Mouse (Mus musculus) MEL (cell line): Measurements from ENCODE around the gene Defa25. TPM values are rescaled to one million over a fixed set of nuclear protein-coding genes. Genes with fewer than 3 reads are reported as not detected.
"Not testable (repeated sequence)": the region's sequence is repeated elsewhere in the genome, so short reads cannot be mapped to it uniquely, and the experiment has no call there.

Source experiments
- DNase-seq: peaks from one replicate; pipeline ENCODE4 v3.0.0; 2011; ENCODE audit warnings: low read depth, low spot score
- H3K27ac ChIP-seq: 2 replicates; pipeline ENCODE4 v1.5.1; 2012; ENCODE audit warnings: low read depth, mild to moderate bottlenecking, control low read depth, low read length, moderate library complexity; ENCODE audit not compliant: control insufficient read depth
- H3K27me3 ChIP-seq, 2 experiments: fragments of 150-350 bp in 1 of 2; sonication (generic) in 1 of 2; 2 replicates each; pipeline ENCODE4 v1.6.1; 2012; ENCODE audit warnings: low read length in 2 of 2, mild to moderate bottlenecking in 2 of 2, improper control_type of control experiment in 1 of 2, moderate library complexity in 1 of 2; ENCODE audit not compliant: insufficient read depth in 2 of 2, control insufficient read depth in 1 of 2
- H3K36me3 ChIP-seq, 2 experiments: 2 replicates each; pipeline ENCODE4 v1.6.1; 2012 to 2014; ENCODE audit warnings: low read length in 2 of 2, improper control_type of control experiment in 1 of 2, inconsistent platforms in 1 of 2, mild to moderate bottlenecking in 1 of 2; ENCODE audit not compliant: insufficient read depth in 2 of 2, control insufficient read depth in 1 of 2
- H3K4me1 ChIP-seq, 2 experiments: fragments of 150-350 bp in 1 of 2; sonication (generic) in 1 of 2; 2 replicates each; pipeline ENCODE4 v1.6.1; 2012; ENCODE audit warnings: low read length in 2 of 2, improper control_type of control experiment in 1 of 2, mild to moderate bottlenecking in 1 of 2; ENCODE audit not compliant: insufficient read depth in 2 of 2, control insufficient read depth in 1 of 2
- H3K4me3 ChIP-seq, 2 experiments: fragments of 150-350 bp in 1 of 2; sonication (generic) in 1 of 2; 2 replicates each; pipeline ENCODE4 v1.5.1; 2012; ENCODE audit warnings: low read depth in 2 of 2, low read length in 2 of 2, mild to moderate bottlenecking in 2 of 2, moderate library complexity in 2 of 2, control low read depth in 1 of 2, improper control_type of control experiment in 1 of 2; ENCODE audit not compliant: control insufficient read depth in 1 of 2, insufficient read depth in 1 of 2
- H3K79me2 ChIP-seq: 2 replicates; pipeline ENCODE4 v1.6.1; 2012; ENCODE audit warnings: mild to moderate bottlenecking, low read length, moderate library complexity; ENCODE audit not compliant: control insufficient read depth, poor library complexity, insufficient read depth
- H3K9ac ChIP-seq: 2 replicates; pipeline ENCODE4 v1.6.1; 2012; ENCODE audit warnings: low read depth, mild to moderate bottlenecking, control low read depth, low read length, moderate library complexity; ENCODE audit not compliant: control insufficient read depth, poor library complexity, severe bottlenecking
- H3K9me3 ChIP-seq: fragments of 150-350 bp; sonication (generic); replicated peaks from 2 replicates; pipeline ENCODE4 v1.6.1; 2012; ENCODE audit warnings: mild to moderate bottlenecking, low read length, improper control_type of control experiment, moderate library complexity; ENCODE audit not compliant: insufficient read depth
- CTCF ChIP-seq, 3 experiments: IDR thresholded peaks in 2 of 3; conservative IDR thresholded peaks in 1 of 3; 2 replicates each; pipeline ENCODE4 v1.5.1; 2011 to 2012; ENCODE audit warnings: low read length in 3 of 3, low read depth in 2 of 3, mild to moderate bottlenecking in 2 of 3, improper control_type of control experiment in 1 of 3, inconsistent platforms in 1 of 3, mixed read lengths in 1 of 3, moderate library complexity in 1 of 3; ENCODE audit not compliant: control insufficient read depth in 1 of 3, insufficient read depth in 1 of 3, poor library complexity in 1 of 3, severe bottlenecking in 1 of 3
- E2F4 ChIP-seq: IDR thresholded peaks from 2 replicates; pipeline ENCODE4 v1.6.1; 2011; ENCODE audit warnings: low read depth, low read length, improper control_type of control experiment, borderline replicate concordance
- MXI1 ChIP-seq: IDR thresholded peaks from 2 replicates; pipeline ENCODE4 v1.6.1; 2011; ENCODE audit warnings: mild to moderate bottlenecking, low read depth, low read length, improper control_type of control experiment
- NRF1 ChIP-seq: IDR thresholded peaks from 2 replicates; pipeline ENCODE4 v1.6.1; 2014; ENCODE audit warnings: low read depth, mild to moderate bottlenecking, inconsistent platforms, low read length, improper control_type of control experiment, moderate library complexity; ENCODE audit not compliant: poor library complexity, insufficient read depth, severe bottlenecking
- RAD21 ChIP-seq: IDR thresholded peaks from 2 replicates; pipeline ENCODE4 v1.6.1; 2011; ENCODE audit warnings: mild to moderate bottlenecking, low read depth, low read length, improper control_type of control experiment
- SMC3 ChIP-seq: IDR thresholded peaks from 2 replicates; pipeline ENCODE4 v1.6.1; 2011; ENCODE audit warnings: low read depth, low read length, improper control_type of control experiment
- ZNF384 ChIP-seq: IDR thresholded peaks from 2 replicates; pipeline ENCODE4 v1.6.1; 2012; ENCODE audit warnings: low read depth, mild to moderate bottlenecking, inconsistent platforms, low read length, improper control_type of control experiment
- polyA plus RNA-seq, 2 experiments: library from polyadenylated mRNA; stranded (reverse) in 1 of 2; unstranded in 1 of 2; fragments of >175 nt in 1 of 2; fragments of >200 nt in 1 of 2; gene quantifications; 2 replicates each; pipeline versions ENCODE4 v1.2.1 to v1.2.4; 2012; ENCODE audit warnings: low replicate concordance in 2 of 2, low read depth in 1 of 2; ENCODE audit not compliant: insufficient read length in 2 of 2, insufficient read depth in 1 of 2, missing spikeins in 1 of 2
- total RNA-seq: library from RNA; depleted of rRNA; stranded (reverse); fragments of 300-350 nt; gene quantifications from 2 replicates; pipeline ENCODE4 v1.2.3, GENCODE M21; 2012; rRNA removed

Defa25 gene
- total RNA-seq (not detected in 2 replicates), polyA plus RNA-seq (not detected)

- not testable (repeated sequence) for H3K4me3 ChIP-seq, DNase-seq, H3K27me3 ChIP-seq, H3K9me3 ChIP-seq, H3K79me2 ChIP-seq, H3K4me1 ChIP-seq, H3K27ac ChIP-seq, H3K9ac ChIP-seq, H3K36me3 ChIP-seq
Observed at GRCm38 (mm10) chr8:21084142-21084541, at the start of gene Defa25. TSS of gene Defa25 (plus strand) at chr8:21084442.

DNA sequence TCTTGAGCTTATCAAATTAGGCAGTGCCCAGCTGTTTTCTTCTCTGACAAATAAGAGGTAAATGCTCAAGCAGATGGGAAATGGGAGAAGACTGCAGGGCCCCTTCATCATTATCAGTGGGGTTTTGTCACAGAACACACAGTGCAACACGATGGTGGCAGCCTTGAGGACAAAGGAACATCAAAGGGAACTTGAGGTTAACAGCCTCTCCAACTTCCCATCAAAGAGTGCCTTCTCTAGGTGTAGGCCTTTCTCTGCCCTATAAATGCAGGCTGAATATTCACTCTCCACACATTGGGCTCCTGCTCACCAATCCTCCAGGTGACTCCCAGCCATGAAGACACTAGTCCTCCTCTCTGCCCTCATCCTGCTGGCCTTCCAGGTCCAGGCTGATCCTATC, 29.5 kb upstream of the Defa25 start, which contains the start of gene Defa23:
TSS of gene Defa23 (plus strand) at position 301 of the 400 bp plus-strand sequence.
- H3K4me3 ChIP-seq, H3K9me3 ChIP-seq, H3K9ac ChIP-seq, H3K27ac ChIP-seq, H3K79me2 ChIP-seq, H3K36me3 ChIP-seq, H3K4me1 ChIP-seq, DNase-seq, H3K27me3 ChIP-seq: not testable (repeated sequence)

GRCm38 (mm10) chr8:21064738-21065137, 19.5 kb upstream of the Defa25 start, which contains the start of gene Defa35:
TSS of gene Defa35 (plus strand) at chr8:21065038.
- H3K4me3 ChIP-seq, H3K4me1 ChIP-seq, DNase-seq, H3K79me2 ChIP-seq, H3K27ac ChIP-seq, H3K36me3 ChIP-seq, H3K9me3 ChIP-seq, H3K9ac ChIP-seq, H3K27me3 ChIP-seq: not testable (repeated sequence)

DNA sequence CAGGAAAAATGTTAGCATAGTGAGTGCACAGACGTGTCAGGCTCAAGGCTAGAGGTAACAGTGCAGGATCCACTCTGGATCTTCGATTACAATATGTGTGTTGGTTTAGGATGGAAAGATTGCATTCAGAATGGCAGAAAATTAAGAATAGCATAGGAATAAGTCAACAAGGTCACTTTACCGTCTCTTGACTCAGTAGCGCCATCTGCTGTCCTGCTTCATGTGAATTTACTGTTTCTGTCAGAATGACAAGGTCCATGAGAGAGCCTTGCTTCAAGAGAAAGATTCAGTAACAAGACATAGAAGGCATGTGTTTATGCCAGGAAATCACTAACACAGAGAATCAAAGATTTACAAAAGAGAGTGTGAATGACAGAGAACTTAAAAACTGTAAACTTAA, 8.9 kb downstream of the Defa25 start:
- DNase-seq: peak; percentile 50
- Histone ChIP-seq H3K9ac (no peak overlapping the region), H3K4me1 (no peaks in the 10 kb centered on the region), H3K4me3 (no peak overlapping the region), H3K9me3 (no peaks in the 10 kb centered on the region), H3K79me2 (no peaks in the 10 kb centered on the region), H3K27ac (no peak overlapping the region), H3K27me3 (no peaks in the 10 kb centered on the region), H3K36me3 (no peaks in the 10 kb centered on the region)
- TF ChIP-seq MXI1 (no peak), RAD21 (peak; percentile 12), ZNF384 (no peak), CTCF (IDR thresholded peaks at IDR 0.05 in 2 of 3, conservative IDR thresholded peaks at IDR 0.05 in 1 of 3; ENCODE audit: control insufficient read depth in 1 of 3, insufficient read depth in 1 of 3, low read depth in 2 of 3, low read length in 3 of 3, poor library complexity in 1 of 3, severe bottlenecking in 1 of 3) (peak; percentile 38 to 55 (median 49)), E2F4 (no peak), NRF1 (no peak), SMC3 (peak; percentile 50)

- H3K9ac ChIP-seq, H3K36me3 ChIP-seq, H3K9me3 ChIP-seq, H3K79me2 ChIP-seq, H3K27ac ChIP-seq, H3K4me3 ChIP-seq, H3K4me1 ChIP-seq, H3K27me3 ChIP-seq, DNase-seq: not testable (repeated sequence)
Observed at GRCm38 (mm10) chr8:21095950-21096349, 11.7 kb downstream of the Defa25 start, which contains the start of gene Gm14851. TSS of gene Gm14851 (minus strand) at chr8:21096050.

GRCm38 (mm10) chr8:21134342-21134741, 50.1 kb downstream of the Defa25 start, which contains the start of gene Defa30:
TSS of gene Defa30 (plus strand) at chr8:21134642.
- not testable (repeated sequence) for H3K27me3 ChIP-seq, H3K4me3 ChIP-seq, H3K4me1 ChIP-seq, H3K79me2 ChIP-seq, H3K9me3 ChIP-seq, H3K27ac ChIP-seq, H3K36me3 ChIP-seq, DNase-seq, H3K9ac ChIP-seq
